Mouse (Mus musculus) limb, embryonic 11.5 days (tissue): Measurements from ENCODE around the gene Gm11168. TPM values are rescaled to one million over a fixed set of nuclear protein-coding genes. Genes with fewer than 3 reads are reported as not detected.
A peak's percentile ranks its signal among the peaks of the same experiment; 100 is the strongest.
"Not testable (repeated sequence)": the region's sequence is repeated elsewhere in the genome, so short reads cannot be mapped to it uniquely, and the experiment has no call there.

Experiments used
- ATAC-seq: fragments of 200-750 bp; cut with Nextera tagmentation; 2 replicates; pipeline ENCODE4 v1.8.0; 2017; ENCODE audit warnings: low read depth; ENCODE audit not compliant: insufficient number of reproducible peaks, low FRiP score, low TSS enrichment
- DNase-seq: peaks from one replicate; pipeline ENCODE4 v3.0.0-alpha.2; 2015; ENCODE audit warnings: low spot score
- H3K27ac ChIP-seq: fragments of 300-500 bp; sonication (generic); replicated peaks from 2 replicates; pipeline ENCODE4 v1.5.1; 2014; ENCODE audit warnings: low read depth, mild to moderate bottlenecking, low read length
- H3K27me3 ChIP-seq: fragments of 300-500 bp; sonication (generic); 2 replicates; pipeline ENCODE4 v1.6.1; 2014; ENCODE audit warnings: mild to moderate bottlenecking, low read length, mixed read lengths; ENCODE audit not compliant: control insufficient read depth, insufficient read depth
- H3K36me3 ChIP-seq: fragments of 300-500 bp; sonication (generic); 2 replicates; pipeline ENCODE4 v1.6.1; 2014; ENCODE audit warnings: mild to moderate bottlenecking, low read length, moderate library complexity, mixed read lengths; ENCODE audit not compliant: control insufficient read depth, insufficient read depth
- H3K4me1 ChIP-seq: fragments of 300-500 bp; sonication (generic); 2 replicates; pipeline ENCODE4 v1.6.1; 2014; ENCODE audit warnings: low read length, mixed read lengths; ENCODE audit not compliant: control insufficient read depth, insufficient read depth
- H3K4me2 ChIP-seq: fragments of 300-500 bp; sonication (generic); 2 replicates; pipeline ENCODE4 v1.6.1; 2014; ENCODE audit warnings: low read depth, mild to moderate bottlenecking, moderate library complexity; ENCODE audit not compliant: severe bottlenecking
- H3K4me3 ChIP-seq: fragments of 300-500 bp; sonication (generic); 2 replicates; pipeline ENCODE4 v1.5.1; 2014; ENCODE audit warnings: low read depth, low read length
- H3K9ac ChIP-seq: fragments of 300-500 bp; sonication (generic); 2 replicates; pipeline ENCODE4 v1.6.1; 2014; ENCODE audit warnings: mild to moderate bottlenecking, low read length
- H3K9me3 ChIP-seq: fragments of 300-500 bp; sonication (generic); 2 replicates; pipeline ENCODE4 v1.6.1; 2016; ENCODE audit warnings: low read length; ENCODE audit not compliant: control insufficient read depth
- WGBS: fragments of 180-500 bp; shearing (Covaris S2); extraction: QIAGEN DNeasy Blood & Tissue Kit; methylation state at CpG from one replicate; pipeline ENCODE4 v1.1.7; 2014; 5-methylcytosine and 5-hydroxymethylcytosine counted together
- polyA plus RNA-seq: library from polyadenylated mRNA; unstranded; fragments of >200 nt; fragmentation: Nextera tagmentation; extraction: Ambion mirVana; gene quantifications from 2 replicates; pipeline ENCODE4 v1.2.1, GENCODE M21; 2014

Gm11168 gene
- polyA plus RNA-seq, 1 experiment from 2014 or later: not detected

- not testable (repeated sequence) for H3K4me3 ChIP-seq, H3K27ac ChIP-seq, ATAC-seq, H3K9ac ChIP-seq, H3K4me1 ChIP-seq, DNase-seq, H3K27me3 ChIP-seq, H3K36me3 ChIP-seq, H3K4me2 ChIP-seq, H3K9me3 ChIP-seq
- WGBS: 89% methylated on average over 2 of the region's 7 CpGs
Observed at GRCm38 (mm10) chr9:3012054-3012621, 9.0 kb downstream of the Gm11168 start.

- no CpG with 5 or more reads among the region's 11 CpGs for WGBS
- DNase-seq, H3K9ac ChIP-seq, H3K4me2 ChIP-seq, H3K27me3 ChIP-seq, H3K36me3 ChIP-seq, H3K4me3 ChIP-seq, H3K9me3 ChIP-seq, H3K4me1 ChIP-seq, H3K27ac ChIP-seq: not testable (repeated sequence)
- ATAC-seq: peak; percentile 74
Observed at GRCm38 (mm10) chr9:3012733-3013279, 9.7 kb downstream of the Gm11168 start, which contains the start of gene Gm10721. TSS of gene Gm10721 (plus strand) at chr9:3013140.

GRCm38 (mm10) chr9:3015354-3015753 is 12.2 kb downstream of the Gm11168 start, which contains the start of gene Gm10720:
TSS of gene Gm10720 (plus strand) at chr9:3015654.
- not testable (repeated sequence) for H3K9ac ChIP-seq, H3K4me2 ChIP-seq, H3K36me3 ChIP-seq, H3K27me3 ChIP-seq, H3K9me3 ChIP-seq, ATAC-seq, DNase-seq, H3K4me1 ChIP-seq, H3K27ac ChIP-seq, H3K4me3 ChIP-seq
- WGBS: 64% methylated on average over 4 of the region's 9 CpGs

- 65% methylated on average over 4 of the region's 6 CpGs for WGBS
- H3K9me3 ChIP-seq, H3K4me1 ChIP-seq, H3K4me3 ChIP-seq, H3K4me2 ChIP-seq, ATAC-seq, DNase-seq, H3K27ac ChIP-seq, H3K9ac ChIP-seq, H3K27me3 ChIP-seq, H3K36me3 ChIP-seq: not testable (repeated sequence)
Observed at GRCm38 (mm10) chr9:3015896-3016295, 12.8 kb downstream of the Gm11168 start.

- not testable (repeated sequence) for ATAC-seq, H3K9me3 ChIP-seq
Observed at GRCm38 (mm10) chr9:3017108-3017507, 14.0 kb downstream of the Gm11168 start, which contains the start of gene Gm10719. TSS of gene Gm10719 (plus strand) at chr9:3017408.

GRCm38 (mm10) chr9:3018944-3019343 is 15.8 kb downstream of the Gm11168 start:
- not testable (repeated sequence) for H3K4me2 ChIP-seq, ATAC-seq, H3K36me3 ChIP-seq, H3K27ac ChIP-seq, H3K4me1 ChIP-seq, DNase-seq, H3K9me3 ChIP-seq, H3K4me3 ChIP-seq, H3K27me3 ChIP-seq, H3K9ac ChIP-seq
- WGBS: 65% methylated on average over 8 of the region's 9 CpGs

More at GRCm38 (mm10) chr9:3017108-3017507, 14.0 kb downstream of the Gm11168 start, which contains the start of gene Gm10719:
- DNase-seq, H3K36me3 ChIP-seq, H3K9ac ChIP-seq, H3K4me1 ChIP-seq, H3K27me3 ChIP-seq, H3K27ac ChIP-seq, H3K4me2 ChIP-seq, H3K4me3 ChIP-seq: not testable (repeated sequence)
- no CpG with 5 or more reads among the region's 9 CpGs for WGBS

- WGBS: 74% methylated on average over 11 of the region's 19 CpGs
- H3K4me3 ChIP-seq, H3K9me3 ChIP-seq, H3K4me2 ChIP-seq, H3K27ac ChIP-seq, H3K36me3 ChIP-seq, H3K27me3 ChIP-seq, H3K4me1 ChIP-seq, DNase-seq, H3K9ac ChIP-seq: not testable (repeated sequence)
- ATAC-seq: peak; percentile 67; the same call in 1 of the 2 replicates
Observed at GRCm38 (mm10) chr9:3019835-3020727, 16.9 kb downstream of the Gm11168 start.

GRCm38 (mm10) chr9:3022316-3023008 is 19.3 kb downstream of the Gm11168 start:
- H3K27ac ChIP-seq, H3K9me3 ChIP-seq, DNase-seq, H3K27me3 ChIP-seq, H3K4me3 ChIP-seq, H3K36me3 ChIP-seq, H3K9ac ChIP-seq, H3K4me2 ChIP-seq, H3K4me1 ChIP-seq, ATAC-seq: not testable (repeated sequence)
- WGBS: 71% methylated on average over 9 of the region's 13 CpGs
